Mouse (Mus musculus): ENCODE measurements around the gene Nck2. TPM values are rescaled to one million over a fixed set of nuclear protein-coding genes. Genes with fewer than 3 reads are reported as not detected.

Gene Nck2
- polyA plus RNA-seq, 1 experiment from 2014 or later = 24.6 TPM

- WGBS (ENCODE audit: insufficient replicate concordance) = 79% methylated on average over 6 of the region's 6 CpGs
- no peaks in the 10 kb centered on the region for H3K9me3 ChIP-seq (replicated peaks; ENCODE audit: control insufficient read depth, low read length)
Measured at GRCm38 (mm10) chr1:43497951-43498350, 53.6 kb downstream of the Nck2 start.

GRCm38 (mm10) chr1:43500121-43500520, 55.7 kb downstream of the Nck2 start:
- WGBS (ENCODE audit: insufficient replicate concordance) = 78% methylated on average over 5 of the region's 5 CpGs
- ATAC-seq (replicated peaks; ENCODE audit: insufficient number of reproducible peaks, low FRiP score, low TSS enrichment) = no peak
- peaks cover 17% of the 10 kb centered on the region for H3K4me1 ChIP-seq (ENCODE audit: control insufficient read depth, insufficient read depth, low read length)
- H3K9ac ChIP-seq (ENCODE audit: low read depth, low read length) = no peak overlapping the region
- no peaks in the 10 kb centered on the region for H3K9me3 ChIP-seq (replicated peaks; ENCODE audit: control insufficient read depth, low read length)
- no peak overlapping the region for H3K4me2 ChIP-seq
- H3K4me3 ChIP-seq (ENCODE audit: low read depth, low read length) = no peak overlapping the region
- no peak overlapping the region for H3K27ac ChIP-seq (ENCODE audit: low read depth, low read length)
- H3K36me3 ChIP-seq (ENCODE audit: control insufficient read depth, insufficient read depth, low read length) = no peaks in the 10 kb centered on the region
- no peaks in the 10 kb centered on the region for H3K27me3 ChIP-seq (ENCODE audit: control insufficient read depth, insufficient read depth, low read length)

More at GRCm38 (mm10) chr1:43497951-43498350, 53.6 kb downstream of the Nck2 start:
- Histone ChIP-seq H3K4me2 (no peak overlapping the region), H3K4me1 (ENCODE audit: control insufficient read depth, insufficient read depth, low read length) (peaks cover 14% of the 10 kb centered on the region), H3K4me3 (ENCODE audit: low read depth, low read length) (no peak overlapping the region), H3K27ac (ENCODE audit: low read depth, low read length) (no peak overlapping the region), H3K9ac (ENCODE audit: low read depth, low read length) (no peak overlapping the region), H3K36me3 (ENCODE audit: control insufficient read depth, insufficient read depth, low read length) (no peaks in the 10 kb centered on the region), H3K27me3 (ENCODE audit: control insufficient read depth, insufficient read depth, low read length) (no peaks in the 10 kb centered on the region)
- no peak for ATAC-seq (replicated peaks; ENCODE audit: insufficient number of reproducible peaks, low FRiP score, low TSS enrichment)

DNA sequence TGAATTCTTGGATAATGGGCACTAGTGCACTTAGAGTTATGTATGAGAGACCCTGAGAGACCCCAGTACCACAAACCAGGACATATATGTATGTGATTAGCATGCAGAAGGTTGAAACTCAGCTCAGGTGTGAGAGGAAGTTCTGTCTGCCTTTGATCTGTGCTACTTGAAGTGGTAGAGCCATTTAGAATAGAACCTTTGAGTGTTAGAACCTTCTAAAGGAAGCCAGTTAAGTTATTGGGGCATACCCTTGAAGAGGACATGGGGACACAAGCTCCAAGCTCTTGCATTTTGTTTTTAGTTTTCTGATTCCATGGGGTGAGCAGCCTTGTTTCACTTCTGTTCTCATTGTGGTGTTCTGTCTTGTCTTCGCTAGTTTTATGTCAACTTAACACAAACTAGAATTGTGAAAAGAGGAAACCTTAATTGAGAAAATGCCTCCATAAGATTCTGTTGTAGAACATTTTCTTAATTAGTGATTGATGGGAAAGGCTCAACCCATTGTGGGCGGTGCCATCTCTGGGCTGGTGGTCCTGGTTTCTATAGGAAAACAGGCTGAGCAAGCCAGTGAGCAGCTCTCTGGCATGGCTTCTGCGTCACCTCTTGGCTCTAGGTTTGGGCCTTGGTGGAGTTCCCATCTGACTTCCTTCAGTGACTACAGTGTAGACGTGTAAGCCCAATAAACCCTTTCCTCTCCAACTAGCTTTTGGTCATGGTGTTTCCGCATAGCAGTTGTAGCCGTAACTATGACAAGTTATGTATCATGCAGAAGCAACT, 57.0 kb downstream of the Nck2 start:
- Histone ChIP-seq H3K27ac (ENCODE audit: low read depth, low read length) (no peak overlapping the region), H3K4me2 (no peak overlapping the region), H3K4me1 (ENCODE audit: control insufficient read depth, insufficient read depth, low read length) (peaks cover 12% of the 10 kb centered on the region), H3K36me3 (ENCODE audit: control insufficient read depth, insufficient read depth, low read length) (no peaks in the 10 kb centered on the region), H3K9ac (ENCODE audit: low read depth, low read length) (no peak overlapping the region), H3K4me3 (ENCODE audit: low read depth, low read length) (no peak overlapping the region), H3K27me3 (ENCODE audit: control insufficient read depth, insufficient read depth, low read length) (no peaks in the 10 kb centered on the region), H3K9me3 (replicated peaks; ENCODE audit: control insufficient read depth, low read length) (no peaks in the 10 kb centered on the region)
- no peak for ATAC-seq (replicated peaks; ENCODE audit: insufficient number of reproducible peaks, low FRiP score, low TSS enrichment)
- WGBS (ENCODE audit: insufficient replicate concordance) = 88% methylated on average over 6 of the region's 6 CpGs

GRCm38 (mm10) chr1:43501920-43502791, 57.8 kb downstream of the Nck2 start:
- no peak overlapping the region for H3K9ac ChIP-seq (ENCODE audit: low read depth, low read length)
- WGBS (ENCODE audit: insufficient replicate concordance) = 73% methylated on average over 10 of the region's 10 CpGs
- ATAC-seq (replicated peaks; ENCODE audit: insufficient number of reproducible peaks, low FRiP score, low TSS enrichment) = no peak
- no peaks in the 10 kb centered on the region for H3K27me3 ChIP-seq (ENCODE audit: control insufficient read depth, insufficient read depth, low read length)
- peaks cover 11% of the 10 kb centered on the region for H3K4me1 ChIP-seq (ENCODE audit: control insufficient read depth, insufficient read depth, low read length)
- H3K27ac ChIP-seq (ENCODE audit: low read depth, low read length) = no peak overlapping the region
- no peak overlapping the region for H3K4me3 ChIP-seq (ENCODE audit: low read depth, low read length)
- H3K9me3 ChIP-seq (replicated peaks; ENCODE audit: control insufficient read depth, low read length) = no peaks in the 10 kb centered on the region
- H3K4me2 ChIP-seq = no peak overlapping the region
- no peaks in the 10 kb centered on the region for H3K36me3 ChIP-seq (ENCODE audit: control insufficient read depth, insufficient read depth, low read length)

- Histone ChIP-seq H3K27ac (ENCODE audit: low read depth, low read length) (no peak overlapping the region), H3K4me1 (ENCODE audit: control insufficient read depth, insufficient read depth, low read length) (peaks cover 11% of the 10 kb centered on the region), H3K36me3 (ENCODE audit: control insufficient read depth, insufficient read depth, low read length) (no peaks in the 10 kb centered on the region), H3K9ac (ENCODE audit: low read depth, low read length) (no peak overlapping the region), H3K4me2 (no peak overlapping the region), H3K9me3 (replicated peaks; ENCODE audit: control insufficient read depth, low read length) (no peaks in the 10 kb centered on the region), H3K27me3 (ENCODE audit: control insufficient read depth, insufficient read depth, low read length) (no peaks in the 10 kb centered on the region), H3K4me3 (ENCODE audit: low read depth, low read length) (no peak overlapping the region)
- 53% methylated on average over 8 of the region's 8 CpGs for WGBS (ENCODE audit: insufficient replicate concordance)
- no peak for ATAC-seq (replicated peaks; ENCODE audit: insufficient number of reproducible peaks, low FRiP score, low TSS enrichment)
Measured at GRCm38 (mm10) chr1:43502792-43503146, 58.4 kb downstream of the Nck2 start.

- H3K27me3 ChIP-seq (ENCODE audit: control insufficient read depth, insufficient read depth, low read length) = no peaks in the 10 kb centered on the region
- H3K27ac ChIP-seq (ENCODE audit: low read depth, low read length) = no peak overlapping the region
- H3K9ac ChIP-seq (ENCODE audit: low read depth, low read length) = no peak overlapping the region
- 88% methylated on average over 2 of the region's 2 CpGs for WGBS (ENCODE audit: insufficient replicate concordance)
- no peak overlapping the region for H3K4me2 ChIP-seq
- H3K9me3 ChIP-seq (replicated peaks; ENCODE audit: control insufficient read depth, low read length) = no peaks in the 10 kb centered on the region
- no peak for ATAC-seq (replicated peaks; ENCODE audit: insufficient number of reproducible peaks, low FRiP score, low TSS enrichment)
- peaks cover 11% of the 10 kb centered on the region for H3K4me1 ChIP-seq (ENCODE audit: control insufficient read depth, insufficient read depth, low read length)
- no peak overlapping the region for H3K4me3 ChIP-seq (ENCODE audit: low read depth, low read length)
- H3K36me3 ChIP-seq (ENCODE audit: control insufficient read depth, insufficient read depth, low read length) = no peaks in the 10 kb centered on the region
Measured at GRCm38 (mm10) chr1:43503261-43503660, 58.9 kb downstream of the Nck2 start.

GRCm38 (mm10) chr1:43503676-43504075, 59.3 kb downstream of the Nck2 start:
- H3K27ac ChIP-seq (ENCODE audit: low read depth, low read length) = no peak overlapping the region
- no peaks in the 10 kb centered on the region for H3K36me3 ChIP-seq (ENCODE audit: control insufficient read depth, insufficient read depth, low read length)
- H3K4me3 ChIP-seq (ENCODE audit: low read depth, low read length) = no peak overlapping the region
- no peaks in the 10 kb centered on the region for H3K9me3 ChIP-seq (replicated peaks; ENCODE audit: control insufficient read depth, low read length)
- 89% methylated on average over 6 of the region's 6 CpGs for WGBS (ENCODE audit: insufficient replicate concordance)
- H3K9ac ChIP-seq (ENCODE audit: low read depth, low read length) = no peak overlapping the region
- H3K27me3 ChIP-seq (ENCODE audit: control insufficient read depth, insufficient read depth, low read length) = no peaks in the 10 kb centered on the region
- no peak for ATAC-seq (replicated peaks; ENCODE audit: insufficient number of reproducible peaks, low FRiP score, low TSS enrichment)
- H3K4me1 ChIP-seq (ENCODE audit: control insufficient read depth, insufficient read depth, low read length) = peaks cover 11% of the 10 kb centered on the region
- H3K4me2 ChIP-seq = no peak overlapping the region

DNA sequence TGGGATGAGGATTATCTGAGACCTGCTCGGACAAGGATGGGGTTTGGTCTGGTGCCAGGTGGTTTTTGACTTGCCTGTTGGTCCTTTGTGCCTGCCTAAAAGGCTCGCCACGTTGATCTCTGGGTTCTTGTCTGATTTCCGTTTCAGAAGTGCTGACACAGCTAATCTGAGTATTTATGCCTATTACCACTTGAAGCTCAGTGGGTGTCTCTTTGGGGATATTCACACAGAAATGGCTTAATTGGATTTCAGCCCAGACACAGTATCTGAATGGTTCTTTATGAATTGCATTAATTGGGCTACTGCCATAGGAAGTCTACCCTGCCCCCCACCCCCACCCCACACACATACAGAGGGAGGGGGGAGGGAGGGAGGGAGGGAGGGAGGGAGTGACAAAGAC, 59.9 kb downstream of the Nck2 start:
- Histone ChIP-seq H3K4me3 (ENCODE audit: low read depth, low read length) (no peak overlapping the region), H3K4me1 (ENCODE audit: control insufficient read depth, insufficient read depth, low read length) (peaks cover 11% of the 10 kb centered on the region), H3K4me2 (no peak overlapping the region), H3K9me3 (replicated peaks; ENCODE audit: control insufficient read depth, low read length) (no peaks in the 10 kb centered on the region), H3K27me3 (ENCODE audit: control insufficient read depth, insufficient read depth, low read length) (no peaks in the 10 kb centered on the region), H3K9ac (ENCODE audit: low read depth, low read length) (no peak overlapping the region), H3K36me3 (ENCODE audit: control insufficient read depth, insufficient read depth, low read length) (peaks cover 4% of the 10 kb centered on the region; the same call in 1 of the 2 replicates), H3K27ac (ENCODE audit: low read depth, low read length) (no peak overlapping the region)
- WGBS (ENCODE audit: insufficient replicate concordance) = 51% methylated on average over 4 of the region's 4 CpGs
- ATAC-seq (replicated peaks; ENCODE audit: insufficient number of reproducible peaks, low FRiP score, low TSS enrichment) = no peak
